Mouse (Mus musculus) embryonic facial prominence, embryonic 12.5 days (tissue): Measurements from ENCODE around the gene Rtl3. TPM values are rescaled to one million over a fixed set of nuclear protein-coding genes. Genes with fewer than 3 reads are reported as not detected.
A peak's percentile ranks its signal among the peaks of the same experiment; 100 is the strongest.

Source experiments
- ATAC-seq: fragments of 200-750 bp; cut with Nextera tagmentation; 2 replicates; pipeline ENCODE4 v1.8.0; 2017; ENCODE audit not compliant: insufficient number of reproducible peaks, insufficient read depth, low FRiP score, low TSS enrichment
- H3K27ac ChIP-seq: fragments of 300-500 bp; sonication (generic); 2 replicates; pipeline ENCODE4 v1.5.1; 2016; ENCODE audit warnings: mild to moderate bottlenecking
- H3K27me3 ChIP-seq: fragments of 300-500 bp; sonication (generic); 2 replicates; pipeline ENCODE4 v1.6.1; 2016; ENCODE audit warnings: mild to moderate bottlenecking, moderate library complexity
- H3K36me3 ChIP-seq: fragments of 300-500 bp; sonication (generic); 2 replicates; pipeline ENCODE4 v1.6.1; 2016; ENCODE audit warnings: mild to moderate bottlenecking
- H3K4me1 ChIP-seq: fragments of 300-500 bp; sonication (generic); 2 replicates; pipeline ENCODE4 v1.6.1; 2016
- H3K4me2 ChIP-seq: fragments of 300-500 bp; sonication (generic); replicated peaks from 2 replicates; pipeline ENCODE4 v1.6.1; 2016; ENCODE audit warnings: mild to moderate bottlenecking, moderate library complexity
- H3K4me3 ChIP-seq: fragments of 300-500 bp; sonication (generic); 2 replicates; pipeline ENCODE4 v1.5.1; 2016; ENCODE audit warnings: mild to moderate bottlenecking
- H3K9ac ChIP-seq: fragments of 300-500 bp; sonication (generic); 2 replicates; pipeline ENCODE4 v1.6.1; 2016; ENCODE audit warnings: mild to moderate bottlenecking, moderate library complexity
- H3K9me3 ChIP-seq: fragments of 300-500 bp; sonication (generic); 2 replicates; pipeline ENCODE4 v1.6.1; 2016; ENCODE audit warnings: mild to moderate bottlenecking, moderate library complexity
- WGBS: fragments of 180-500 bp; shearing (Covaris S2); methylation state at CpG from one replicate; pipeline ENCODE4 v1.1.7; 2016; 5-methylcytosine and 5-hydroxymethylcytosine counted together
- polyA plus RNA-seq: library from polyadenylated mRNA; unstranded; fragments of >200 nt; fragmentation: Nextera tagmentation; extraction: Ambion mirVana; gene quantifications from 2 replicates; pipeline ENCODE4 v1.2.1, GENCODE M21; 2016

Gene Rtl3
- 44.1 and 57.9 TPM in 2 replicates for polyA plus RNA-seq

- no peak within 1 kb of the TSS for H3K4me3 ChIP-seq
- H3K9ac ChIP-seq: no peak within 1 kb of the TSS
- 60% methylated on average over 7 of the region's 7 CpGs for WGBS
- H3K27me3 ChIP-seq: no peaks in the 10 kb centered on the region
- H3K4me1 ChIP-seq: no peaks in the 10 kb centered on the region
- ATAC-seq: no peak
- no peaks in the 10 kb centered on the region for H3K36me3 ChIP-seq
- H3K9me3 ChIP-seq: peaks cover 8% of the 10 kb centered on the region; the same call in 1 of the 2 replicates
- H3K4me2 ChIP-seq: peak within 1 kb of the TSS; percentile 25; the same call in 1 of the 2 replicates
- H3K27ac ChIP-seq: peak within 1 kb of the TSS; percentile 70
Measured at GRCm38 (mm10) chrX:106840409-106840808, at the start of gene Rtl3. Rtl3 (minus strand) TSS chrX:106840644.

- Histone ChIP-seq H3K4me1 (no peaks in the 10 kb centered on the region), H3K9me3 (no peaks in the 10 kb centered on the region), H3K4me3 (no peak overlapping the region), H3K36me3 (no peaks in the 10 kb centered on the region), H3K27me3 (no peaks in the 10 kb centered on the region), H3K9ac (no peak overlapping the region), H3K27ac (peak overlapping the region; percentile 23; the same call in 1 of the 2 replicates), H3K4me2 (no peak overlapping the region)
- 48% methylated on average over 4 of the region's 4 CpGs for WGBS
- no peak for ATAC-seq
Measured at GRCm38 (mm10) chrX:106872315-106872714, 31.9 kb upstream of the Rtl3 start.

GRCm38 (mm10) chrX:106871894-106872293 lies 31.4 kb upstream of the Rtl3 start:
- no peaks in the 10 kb centered on the region for H3K27me3 ChIP-seq
- no peak overlapping the region for H3K9ac ChIP-seq
- H3K4me2 ChIP-seq: no peak overlapping the region
- H3K4me3 ChIP-seq: no peak overlapping the region
- H3K36me3 ChIP-seq: no peaks in the 10 kb centered on the region
- peak overlapping the region; percentile 60; the same call in 1 of the 2 replicates for H3K27ac ChIP-seq
- WGBS: 31% methylated on average over 3 of the region's 3 CpGs
- H3K9me3 ChIP-seq: no peaks in the 10 kb centered on the region
- H3K4me1 ChIP-seq: no peaks in the 10 kb centered on the region
- no peak for ATAC-seq

- no peak for ATAC-seq
- Histone ChIP-seq H3K36me3 (no peaks in the 10 kb centered on the region), H3K9ac (no peak overlapping the region), H3K27ac (peak overlapping the region; percentile 60), H3K4me3 (no peak overlapping the region), H3K4me1 (no peaks in the 10 kb centered on the region), H3K27me3 (no peaks in the 10 kb centered on the region), H3K4me2 (no peak overlapping the region), H3K9me3 (no peaks in the 10 kb centered on the region)
- 39% methylated on average over 3 of the region's 3 CpGs for WGBS
Measured at GRCm38 (mm10) chrX:106871426-106871825, 31.0 kb upstream of the Rtl3 start.

GRCm38 (mm10) chrX:106853523-106854300 lies 13.3 kb upstream of the Rtl3 start:
- H3K27ac ChIP-seq: no peak overlapping the region
- no peaks in the 10 kb centered on the region for H3K9me3 ChIP-seq
- H3K36me3 ChIP-seq: no peaks in the 10 kb centered on the region
- ATAC-seq: no peak
- no peaks in the 10 kb centered on the region for H3K4me1 ChIP-seq
- no peaks in the 10 kb centered on the region for H3K27me3 ChIP-seq
- H3K9ac ChIP-seq: no peak overlapping the region
- no peak overlapping the region for H3K4me3 ChIP-seq
- WGBS: 81% methylated on average over 3 of the region's 3 CpGs
- H3K4me2 ChIP-seq: no peak overlapping the region

GRCm38 (mm10) chrX:106839591-106839990 lies 853 bp downstream of the Rtl3 start:
- H3K4me2 ChIP-seq: peak overlapping the region; percentile 25; the same call in 1 of the 2 replicates
- H3K9ac ChIP-seq: no peak overlapping the region
- peak overlapping the region; percentile 70 for H3K27ac ChIP-seq
- no peaks in the 10 kb centered on the region for H3K36me3 ChIP-seq
- peaks cover 8% of the 10 kb centered on the region; the same call in 1 of the 2 replicates for H3K9me3 ChIP-seq
- no peak overlapping the region for H3K4me3 ChIP-seq
- 32% methylated on average over 5 of the region's 5 CpGs for WGBS
- no peak for ATAC-seq
- no peaks in the 10 kb centered on the region for H3K27me3 ChIP-seq
- no peaks in the 10 kb centered on the region for H3K4me1 ChIP-seq

- Histone ChIP-seq H3K27ac (no peak overlapping the region), H3K4me2 (no peak overlapping the region), H3K27me3 (no peaks in the 10 kb centered on the region), H3K9ac (no peak overlapping the region), H3K9me3 (no peaks in the 10 kb centered on the region), H3K36me3 (no peaks in the 10 kb centered on the region), H3K4me1 (no peaks in the 10 kb centered on the region), H3K4me3 (no peak overlapping the region)
- WGBS: 67% methylated on average over 1 of the region's 1 CpGs
- ATAC-seq: no peak
Measured at GRCm38 (mm10) chrX:106830494-106830893, 9.9 kb downstream of the Rtl3 start.

- Histone ChIP-seq H3K4me1 (no peaks in the 10 kb centered on the region), H3K9ac (no peak overlapping the region), H3K4me3 (no peak overlapping the region), H3K4me2 (no peak overlapping the region), H3K27me3 (no peaks in the 10 kb centered on the region), H3K9me3 (no peaks in the 10 kb centered on the region), H3K36me3 (no peaks in the 10 kb centered on the region), H3K27ac (no peak overlapping the region)
- ATAC-seq: no peak
- WGBS: 65% methylated on average over 7 of the region's 7 CpGs
Measured at GRCm38 (mm10) chrX:106809560-106810226, 30.8 kb downstream of the Rtl3 start.

GRCm38 (mm10) chrX:106804387-106804786 lies 36.1 kb downstream of the Rtl3 start:
- Histone ChIP-seq H3K36me3 (no peaks in the 10 kb centered on the region), H3K27me3 (no peaks in the 10 kb centered on the region), H3K9ac (no peak overlapping the region), H3K4me2 (no peak overlapping the region), H3K9me3 (no peaks in the 10 kb centered on the region), H3K27ac (no peak overlapping the region), H3K4me1 (no peaks in the 10 kb centered on the region), H3K4me3 (no peak overlapping the region)
- 77% methylated on average over 2 of the region's 2 CpGs for WGBS
- ATAC-seq: no peak

GRCm38 (mm10) chrX:106794686-106795085 lies 45.8 kb downstream of the Rtl3 start:
- Histone ChIP-seq H3K27me3 (0 out of 2 replicates have a peak, but pooled peaks cover 3% of the 10 kb centered on the region), H3K36me3 (no peaks in the 10 kb centered on the region), H3K9me3 (no peaks in the 10 kb centered on the region), H3K9ac (no peak overlapping the region), H3K4me2 (no peak overlapping the region), H3K4me1 (no peaks in the 10 kb centered on the region), H3K27ac (no peak overlapping the region), H3K4me3 (no peak overlapping the region)
- ATAC-seq: no peak
- WGBS: 4% methylated on average over 2 of the region's 2 CpGs
